Mouse (Mus musculus): ENCODE results near the gene Acvr2a.

GRCm38 (mm10) chr2:48770100-48770499, 43.8 kb upstream of the Acvr2a start:
- no peak for TF ChIP-seq TAL1 (IDR thresholded peaks at IDR 0.05; ENCODE audit: low read length)
- no peak for TF ChIP-seq GATA1 (IDR thresholded peaks at IDR 0.05; ENCODE audit: low read length)

All from erythroblast, embryonic 14.5 days (primary cell).